Mouse (Mus musculus) E14TG2a.4 (cell line): ENCODE measurements around the gene Trdmt1.

Experiments
- CTCF ChIP-seq: conservative IDR thresholded peaks from 2 replicates; pipeline ENCODE4 v1.5.1; 2014; ENCODE audit warnings: low read length
- NANOG ChIP-seq: IDR thresholded peaks from 2 replicates; pipeline ENCODE4 v1.6.1; 2014; ENCODE audit warnings: borderline replicate concordance, low read length, mixed read lengths
- POU5F1 ChIP-seq: IDR thresholded peaks from 2 replicates; pipeline ENCODE4 v1.6.1; 2014; ENCODE audit warnings: low read length, borderline replicate concordance

DNA sequence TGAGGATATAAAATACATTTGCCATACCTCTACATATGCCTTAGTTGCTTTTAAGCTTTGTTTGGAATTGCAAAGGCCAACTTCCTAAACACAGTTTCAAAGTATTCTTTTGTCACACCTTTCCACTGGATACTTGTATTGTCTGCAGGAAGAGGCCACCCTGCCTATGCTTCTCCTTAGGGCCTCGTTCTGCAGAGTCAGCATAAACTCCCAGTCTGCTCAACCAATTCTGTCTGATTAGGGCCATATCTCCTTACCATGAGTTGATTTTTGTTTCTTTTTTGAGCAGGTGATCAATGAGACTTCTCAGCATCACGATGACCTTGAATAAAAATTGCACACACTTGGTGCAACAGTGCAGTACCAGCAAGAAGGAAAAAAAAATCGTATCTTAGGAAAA lies 37.7 kb upstream of the Trdmt1 start:
- TF ChIP-seq CTCF (no peak), NANOG (no peak), POU5F1 (no peak)
